Mouse (Mus musculus): ENCODE measurements around the gene Tspan17. TPM values are rescaled to one million over a fixed set of nuclear protein-coding genes. Genes with fewer than 3 reads are reported as not detected.
A peak's percentile ranks its signal among the peaks of the same experiment; 100 is the strongest.

The Tspan17 gene
- polyA plus RNA-seq (2016; fragmentation: Nextera tagmentation; extraction: Ambion mirVana) = 7.9 and 9.5 TPM in 2 replicates

GRCm38 (mm10) chr13:54788740-54789560 lies at the start of gene Tspan17:
Gene Tspan17 (plus strand): TSS chr13:54789377.
- 2% methylated on average over 49 of the region's 49 CpGs for WGBS
- Histone ChIP-seq H3K4me1 (peaks cover 30% of the 10 kb centered on the region), H3K9me3 (no peaks in the 10 kb centered on the region), H3K27ac (peak within 1 kb of the TSS; percentile 76), H3K36me3 (replicated peaks) (no peaks in the 10 kb centered on the region), H3K4me3 (peak within 1 kb of the TSS; percentile 67), H3K27me3 (ENCODE audit: poor library complexity, severe bottlenecking) (peaks cover 67% of the 10 kb centered on the region)
- peak; percentile 100 for DNase-seq (ENCODE audit: extremely low spot score, low spot score)

- no peak for DNase-seq (ENCODE audit: extremely low spot score, low spot score)
- H3K27me3 ChIP-seq (ENCODE audit: poor library complexity, severe bottlenecking) = peaks cover 47% of the 10 kb centered on the region
- H3K36me3 ChIP-seq (replicated peaks) = 0 out of 2 replicates have a peak, but pooled peaks cover 5% of the 10 kb centered on the region
- H3K4me1 ChIP-seq = peaks cover 42% of the 10 kb centered on the region
- H3K27ac ChIP-seq = no peak overlapping the region
- H3K9me3 ChIP-seq = no peaks in the 10 kb centered on the region
- 47% methylated on average over 6 of the region's 6 CpGs for WGBS
- H3K4me3 ChIP-seq = no peak overlapping the region
These were observed 43.1 kb upstream of the Tspan17 start for GRCm38 (mm10) chr13:54746110-54746509.

- Histone ChIP-seq H3K27me3 (ENCODE audit: poor library complexity, severe bottlenecking) (peaks cover 55% of the 10 kb centered on the region), H3K4me3 (no peak overlapping the region), H3K36me3 (replicated peaks) (no peaks in the 10 kb centered on the region), H3K9me3 (no peaks in the 10 kb centered on the region), H3K4me1 (peaks cover 42% of the 10 kb centered on the region), H3K27ac (no peak overlapping the region)
- WGBS = 36% methylated on average over 10 of the region's 10 CpGs
- no peak for DNase-seq (ENCODE audit: extremely low spot score, low spot score)
These were observed 42.3 kb upstream of the Tspan17 start for GRCm38 (mm10) chr13:54746896-54747295.

- WGBS = 84% methylated on average over 8 of the region's 8 CpGs
- peak overlapping the region; percentile 67 for H3K4me3 ChIP-seq
These were observed 41.0 kb upstream of the Tspan17 start for GRCm38 (mm10) chr13:54748190-54748589.

GRCm38 (mm10) chr13:54748721-54749060 lies 40.5 kb upstream of the Tspan17 start:
- H3K4me3 ChIP-seq = peak overlapping the region; percentile 67
- H3K36me3 ChIP-seq (replicated peaks) = no peaks in the 10 kb centered on the region
- no peaks in the 10 kb centered on the region for H3K9me3 ChIP-seq
- peak overlapping the region; percentile 85 for H3K27ac ChIP-seq
- H3K27me3 ChIP-seq (ENCODE audit: poor library complexity, severe bottlenecking) = peaks cover 72% of the 10 kb centered on the region
- DNase-seq (ENCODE audit: extremely low spot score, low spot score) = no peak
- peaks cover 42% of the 10 kb centered on the region for H3K4me1 ChIP-seq
- WGBS = 49% methylated on average over 10 of the region's 10 CpGs

More at GRCm38 (mm10) chr13:54748190-54748589, 41.0 kb upstream of the Tspan17 start:
- peaks cover 67% of the 10 kb centered on the region for H3K27me3 ChIP-seq (ENCODE audit: poor library complexity, severe bottlenecking)
- no peak overlapping the region for H3K27ac ChIP-seq
- peaks cover 42% of the 10 kb centered on the region for H3K4me1 ChIP-seq
- no peaks in the 10 kb centered on the region for H3K36me3 ChIP-seq (replicated peaks)
- DNase-seq (ENCODE audit: extremely low spot score, low spot score) = no peak
- no peaks in the 10 kb centered on the region for H3K9me3 ChIP-seq

- H3K36me3 ChIP-seq (replicated peaks) = no peaks in the 10 kb centered on the region
- WGBS = 3% methylated on average over 74 of the region's 100 CpGs
- peaks cover 77% of the 10 kb centered on the region for H3K27me3 ChIP-seq (ENCODE audit: poor library complexity, severe bottlenecking)
- H3K27ac ChIP-seq = peak overlapping the region; percentile 85
- peaks cover 45% of the 10 kb centered on the region for H3K4me1 ChIP-seq
- peak; percentile 56 for DNase-seq (ENCODE audit: extremely low spot score, low spot score)
- no peaks in the 10 kb centered on the region for H3K9me3 ChIP-seq
- H3K4me3 ChIP-seq = peak overlapping the region; percentile 67
These were observed 39.9 kb upstream of the Tspan17 start for GRCm38 (mm10) chr13:54749061-54749863.

GRCm38 (mm10) chr13:54749864-54750411 lies 39.2 kb upstream of the Tspan17 start, which contains the start of gene Gprin1:
Gene Gprin1 (minus strand): TSS chr13:54749874.
- WGBS = 2% methylated on average over 29 of the region's 29 CpGs
- Histone ChIP-seq H3K9me3 (no peaks in the 10 kb centered on the region), H3K27me3 (ENCODE audit: poor library complexity, severe bottlenecking) (peaks cover 82% of the 10 kb centered on the region), H3K4me3 (peak within 1 kb of the TSS; percentile 67), H3K4me1 (peaks cover 46% of the 10 kb centered on the region), H3K36me3 (replicated peaks) (no peaks in the 10 kb centered on the region), H3K27ac (peak within 1 kb of the TSS; percentile 85)
- peak; percentile 64 for DNase-seq (ENCODE audit: extremely low spot score, low spot score)

GRCm38 (mm10) chr13:54750699-54751098 lies 38.5 kb upstream of the Tspan17 start:
- peak; percentile 45 for DNase-seq (ENCODE audit: extremely low spot score, low spot score)
- Histone ChIP-seq H3K4me1 (peaks cover 52% of the 10 kb centered on the region), H3K4me3 (no peak overlapping the region), H3K27me3 (ENCODE audit: poor library complexity, severe bottlenecking) (peaks cover 84% of the 10 kb centered on the region), H3K9me3 (no peaks in the 10 kb centered on the region), H3K36me3 (replicated peaks) (no peaks in the 10 kb centered on the region), H3K27ac (no peak overlapping the region)
- WGBS = 3% methylated on average over 8 of the region's 8 CpGs

GRCm38 (mm10) chr13:54752656-54753055 lies 36.5 kb upstream of the Tspan17 start:
- Histone ChIP-seq H3K36me3 (replicated peaks) (no peaks in the 10 kb centered on the region), H3K4me1 (peaks cover 41% of the 10 kb centered on the region), H3K4me3 (no peak overlapping the region), H3K27ac (no peak overlapping the region), H3K9me3 (no peaks in the 10 kb centered on the region), H3K27me3 (ENCODE audit: poor library complexity, severe bottlenecking) (peaks cover 92% of the 10 kb centered on the region)
- no peak for DNase-seq (ENCODE audit: extremely low spot score, low spot score)
- 71% methylated on average over 10 of the region's 10 CpGs for WGBS

GRCm38 (mm10) chr13:54753733-54754132 lies 35.4 kb upstream of the Tspan17 start:
- Histone ChIP-seq H3K36me3 (replicated peaks) (no peaks in the 10 kb centered on the region), H3K4me1 (peaks cover 42% of the 10 kb centered on the region), H3K4me3 (no peak overlapping the region), H3K27me3 (ENCODE audit: poor library complexity, severe bottlenecking) (peaks cover 82% of the 10 kb centered on the region), H3K27ac (no peak overlapping the region), H3K9me3 (no peaks in the 10 kb centered on the region)
- WGBS = 75% methylated on average over 6 of the region's 6 CpGs
- DNase-seq (ENCODE audit: extremely low spot score, low spot score) = no peak

- Histone ChIP-seq H3K9me3 (no peaks in the 10 kb centered on the region), H3K27ac (no peak overlapping the region), H3K4me1 (peaks cover 42% of the 10 kb centered on the region), H3K27me3 (ENCODE audit: poor library complexity, severe bottlenecking) (peaks cover 82% of the 10 kb centered on the region), H3K4me3 (no peak overlapping the region), H3K36me3 (replicated peaks) (no peaks in the 10 kb centered on the region)
- WGBS = 52% methylated on average over 12 of the region's 12 CpGs
- DNase-seq (ENCODE audit: extremely low spot score, low spot score) = no peak
These were observed 34.8 kb upstream of the Tspan17 start for GRCm38 (mm10) chr13:54754169-54755080.
